Mouse (Mus musculus): ENCODE results near the gene Mfsd14b. TPM values are rescaled to one million over a fixed set of nuclear protein-coding genes. Genes with fewer than 3 reads are reported as not detected.

Gene Mfsd14b
- 100 to 1,000 TPM; 188 TPM for total RNA-seq (2023)

GRCm38 (mm10) chr13:65112459-65113110 is at the start of gene Mfsd14b:
Gene Mfsd14b, minus strand, starts transcription at chr13:65112975.

GRCm38 (mm10) chr13:65149940-65150339 is 37.2 kb upstream of the Mfsd14b start, which contains the start of gene Olfr466:
Gene Olfr466, plus strand, starts transcription at chr13:65150240.

GRCm38 (mm10) chr13:65137789-65138188 is 25.0 kb upstream of the Mfsd14b start, which contains the start of gene Olfr465-ps1:
Gene Olfr465-ps1, plus strand, starts transcription at chr13:65138089.

GRCm38 (mm10) chr13:65052660-65053059 is 60.1 kb downstream of the Mfsd14b start, which contains the start of gene Prss47:
Gene Prss47, minus strand, starts transcription at chr13:65052760.

GRCm38 (mm10) chr13:65032758-65033157 is 80.0 kb downstream of the Mfsd14b start, which contains the start of gene Spata31d1c:
Gene Spata31d1c, plus strand, starts transcription at chr13:65033058.

Other genes starting within 250 kb of the Mfsd14b start
- gene Cntnap3, start 209.0 kb downstream of the Mfsd14b start, total RNA-seq (2023), result not detected
- gene Spata31, start 195.6 kb downstream of the Mfsd14b start, total RNA-seq (2023), result not detected
- gene Spata31d1c, start 79.9 kb downstream of the Mfsd14b start, total RNA-seq (2023), result not detected
- not detected for gene Prss47, start 60.2 kb downstream of the Mfsd14b start, total RNA-seq (2023)
- gene Olfr465-ps1, start 25.1 kb upstream of the Mfsd14b start, total RNA-seq (2023), result not detected
- gene Olfr466, start 37.3 kb upstream of the Mfsd14b start, total RNA-seq (2023), result not detected
- not detected for gene Nlrp4f, start 93.0 kb upstream of the Mfsd14b start, total RNA-seq (2023)
- not detected for gene Gm10775, start 146.6 kb upstream of the Mfsd14b start, total RNA-seq (2023)
- gene Zfp369, start 165.8 kb upstream of the Mfsd14b start, total RNA-seq (2023), result 10 to 100 TPM; 12.0 to 15.2 TPM

All from neutrophil, adult 59 days (primary cell).